Mouse (Mus musculus): ENCODE measurements around the gene Chid1. TPM values are rescaled to one million over a fixed set of nuclear protein-coding genes. Genes with fewer than 3 reads are reported as not detected.

The Chid1 gene
- polyA plus RNA-seq, 1 experiment from 2014 or later, result 39.2 TPM

DNA sequence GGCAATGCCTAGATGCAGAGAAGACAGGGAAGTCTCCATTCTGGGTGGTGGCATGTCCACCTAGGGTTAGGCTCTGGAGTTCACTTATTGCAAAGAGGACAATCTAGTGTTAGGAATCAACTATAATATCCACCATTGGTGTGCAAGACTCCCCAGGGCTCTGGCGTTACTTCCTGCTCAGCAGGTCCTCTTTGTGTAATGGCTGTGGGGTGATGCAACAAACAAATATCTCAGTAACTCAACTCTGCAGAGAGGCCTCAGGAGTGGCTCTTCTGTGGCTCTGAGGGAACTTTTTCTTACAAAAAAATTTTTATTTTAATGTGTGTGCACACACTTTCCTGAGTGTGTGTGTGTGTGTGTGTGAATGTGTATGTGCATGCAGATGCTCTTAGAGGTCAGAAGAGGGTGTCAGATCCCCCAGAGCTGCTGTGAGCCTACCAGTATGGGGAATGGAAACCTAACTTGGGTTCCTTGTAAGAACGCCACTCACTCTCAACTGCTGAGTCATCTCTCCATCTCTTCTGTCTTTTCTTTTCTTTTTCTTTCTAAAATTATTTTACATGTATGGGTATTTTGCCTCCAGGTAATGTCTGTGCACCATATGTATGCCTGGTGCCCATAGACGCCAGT, 9.9 kb upstream of the Chid1 start:
- no peak overlapping the region for H3K4me3 ChIP-seq (ENCODE audit: low read depth, low read length)
- DNase-seq (ENCODE audit: low spot score), result no peak
- 77% methylated on average over 3 of the region's 3 CpGs for WGBS
- no peaks in the 10 kb centered on the region for H3K27me3 ChIP-seq (replicated peaks; ENCODE audit: control insufficient read depth, insufficient read depth, low read length)
- no peak for ATAC-seq (replicated peaks; ENCODE audit: low FRiP score)
- no peak overlapping the region for H3K27ac ChIP-seq (ENCODE audit: low read depth, low read length)
- no peak overlapping the region for H3K4me2 ChIP-seq
- no peaks in the 10 kb centered on the region for H3K9me3 ChIP-seq (ENCODE audit: control insufficient read depth, low read length)
- H3K9ac ChIP-seq (ENCODE audit: low read depth, low read length), result no peak overlapping the region
- H3K36me3 ChIP-seq (ENCODE audit: control insufficient read depth, insufficient read depth, low read length), result no peaks in the 10 kb centered on the region
- no peaks in the 10 kb centered on the region for H3K4me1 ChIP-seq (replicated peaks; ENCODE audit: control insufficient read depth, insufficient read depth, low read length)

DNA sequence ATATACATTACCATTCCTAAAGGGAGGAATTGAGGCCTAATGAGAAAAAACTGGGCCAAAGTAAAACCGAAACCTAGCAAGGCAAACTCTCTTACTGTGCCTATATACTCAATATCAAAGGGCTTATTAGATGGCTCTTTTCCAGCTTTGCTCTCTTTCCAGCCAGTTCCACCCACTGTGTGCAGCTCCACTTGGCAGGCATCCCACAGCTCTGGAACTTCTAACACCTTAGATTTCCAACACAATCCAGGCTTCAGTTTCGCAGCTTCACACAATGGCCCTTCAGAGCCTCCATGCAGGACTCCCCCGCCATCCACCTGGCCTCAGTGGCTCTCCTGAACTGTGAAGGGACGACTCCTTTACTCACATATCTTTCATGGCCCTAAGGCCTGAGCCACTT, 5.0 kb upstream of the Chid1 start:
- Histone ChIP-seq H3K4me2 (no peak overlapping the region), H3K4me1 (replicated peaks; ENCODE audit: control insufficient read depth, insufficient read depth, low read length) (peaks cover 13% of the 10 kb centered on the region), H3K27ac (ENCODE audit: low read depth, low read length) (no peak overlapping the region), H3K9ac (ENCODE audit: low read depth, low read length) (no peak overlapping the region), H3K9me3 (ENCODE audit: control insufficient read depth, low read length) (no peaks in the 10 kb centered on the region), H3K36me3 (ENCODE audit: control insufficient read depth, insufficient read depth, low read length) (no peaks in the 10 kb centered on the region), H3K27me3 (replicated peaks; ENCODE audit: control insufficient read depth, insufficient read depth, low read length) (no peaks in the 10 kb centered on the region), H3K4me3 (ENCODE audit: low read depth, low read length) (no peak overlapping the region)
- ATAC-seq (replicated peaks; ENCODE audit: low FRiP score), result no peak
- WGBS, result 83% methylated on average over 4 of the region's 4 CpGs
- no peak for DNase-seq (ENCODE audit: low spot score)

DNA sequence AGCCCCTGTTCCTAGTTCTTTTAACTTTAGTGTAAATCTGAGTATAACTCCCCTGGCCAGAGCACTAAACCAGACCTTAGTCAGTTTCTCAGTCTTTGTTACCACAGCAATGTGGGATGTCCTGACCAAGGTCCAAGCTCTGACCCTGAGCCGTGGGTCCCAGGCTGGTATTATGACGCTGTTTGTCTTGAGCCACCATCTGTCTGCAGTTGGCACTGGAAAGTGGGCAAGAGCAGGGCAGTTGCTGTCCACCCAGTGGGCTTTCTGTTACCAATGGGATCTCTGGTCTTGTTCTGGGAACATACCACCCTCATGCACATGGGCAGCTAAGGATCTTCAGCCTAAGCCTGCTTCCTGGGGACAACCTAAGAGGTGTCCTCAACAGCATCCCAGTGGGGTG, 2.9 kb upstream of the Chid1 start:
- 81% methylated on average over 2 of the region's 2 CpGs for WGBS
- no peaks in the 10 kb centered on the region for H3K36me3 ChIP-seq (ENCODE audit: control insufficient read depth, insufficient read depth, low read length)
- H3K27ac ChIP-seq (ENCODE audit: low read depth, low read length), result no peak overlapping the region
- H3K4me2 ChIP-seq, result no peak overlapping the region
- no peak overlapping the region for H3K9ac ChIP-seq (ENCODE audit: low read depth, low read length)
- ATAC-seq (replicated peaks; ENCODE audit: low FRiP score) (no peak), DNase-seq (ENCODE audit: low spot score) (no peak)
- no peaks in the 10 kb centered on the region for H3K27me3 ChIP-seq (replicated peaks; ENCODE audit: control insufficient read depth, insufficient read depth, low read length)
- no peak overlapping the region for H3K4me3 ChIP-seq (ENCODE audit: low read depth, low read length)
- H3K4me1 ChIP-seq (replicated peaks; ENCODE audit: control insufficient read depth, insufficient read depth, low read length), result peaks cover 24% of the 10 kb centered on the region
- H3K9me3 ChIP-seq (ENCODE audit: control insufficient read depth, low read length), result no peaks in the 10 kb centered on the region

DNA sequence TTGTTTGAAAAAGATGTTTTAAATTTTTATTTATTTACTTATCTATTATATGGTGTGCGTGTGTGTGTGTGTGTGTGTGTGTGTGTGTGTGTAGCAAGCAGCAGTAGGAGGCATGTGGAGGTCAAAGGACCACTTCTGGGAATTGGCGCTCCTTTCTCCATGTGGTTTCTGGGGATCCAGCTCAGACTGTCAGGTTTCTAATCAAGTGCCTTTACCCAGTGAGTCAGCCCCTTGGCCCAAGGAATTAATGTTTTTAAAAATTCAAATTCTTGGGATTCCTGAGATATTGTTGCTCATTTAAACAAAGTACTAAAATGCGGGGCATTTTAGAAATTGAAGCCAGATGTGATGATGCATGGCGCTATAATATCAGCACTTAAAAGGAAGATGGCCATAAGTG, 2.0 kb upstream of the Chid1 start:
- Histone ChIP-seq H3K27me3 (replicated peaks; ENCODE audit: control insufficient read depth, insufficient read depth, low read length) (no peaks in the 10 kb centered on the region), H3K27ac (ENCODE audit: low read depth, low read length) (no peak overlapping the region), H3K36me3 (ENCODE audit: control insufficient read depth, insufficient read depth, low read length) (no peaks in the 10 kb centered on the region), H3K9me3 (ENCODE audit: control insufficient read depth, low read length) (no peaks in the 10 kb centered on the region), H3K9ac (ENCODE audit: low read depth, low read length) (no peak overlapping the region), H3K4me3 (ENCODE audit: low read depth, low read length) (no peak overlapping the region), H3K4me1 (replicated peaks; ENCODE audit: control insufficient read depth, insufficient read depth, low read length) (peaks cover 24% of the 10 kb centered on the region), H3K4me2 (no peak overlapping the region)
- ATAC-seq (replicated peaks; ENCODE audit: low FRiP score) (no peak), DNase-seq (ENCODE audit: low spot score) (no peak)
- 79% methylated on average over 4 of the region's 4 CpGs for WGBS

DNA sequence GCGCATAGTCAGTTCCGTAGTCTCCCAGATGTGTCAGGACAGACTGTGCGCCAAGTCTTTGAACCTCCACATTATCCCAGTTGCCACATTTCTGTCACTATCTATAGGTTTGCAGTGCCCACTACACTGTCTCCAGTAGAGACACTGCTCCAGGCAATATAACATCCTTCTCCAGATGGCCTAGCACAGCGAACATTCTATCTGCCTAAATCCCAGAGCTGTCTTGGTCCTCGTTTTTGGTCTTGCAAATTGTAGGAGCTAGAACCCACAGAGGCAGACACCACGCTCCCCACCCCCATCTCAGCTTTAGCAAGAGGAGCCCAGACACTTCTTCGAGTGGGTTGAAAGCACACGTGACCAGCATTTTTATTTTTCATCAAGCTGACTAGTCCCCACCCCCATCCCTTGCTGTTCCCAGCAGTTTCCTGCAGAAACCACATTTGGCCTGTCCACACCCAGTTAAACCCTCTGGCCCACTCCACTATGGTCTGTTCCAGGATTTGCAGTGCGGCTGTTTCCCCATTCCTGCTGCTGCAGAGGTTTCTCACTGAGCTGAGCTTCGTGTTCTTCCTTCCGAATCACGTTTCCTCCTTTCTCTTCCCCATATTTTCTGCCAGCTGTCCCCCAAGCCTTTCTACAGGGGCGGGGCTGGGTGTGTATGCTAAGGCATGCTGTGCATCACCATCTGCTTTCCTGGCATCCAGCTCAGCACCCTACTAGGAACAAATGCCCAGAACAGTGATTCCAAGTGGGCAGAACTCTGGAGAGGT, 840 bp upstream of the Chid1 start:
- peak overlapping the region; percentile 65 for H3K4me3 ChIP-seq (ENCODE audit: low read depth, low read length)
- H3K4me2 ChIP-seq, result peak overlapping the region; percentile 91
- no peak for DNase-seq (ENCODE audit: low spot score)
- peaks cover 24% of the 10 kb centered on the region for H3K4me1 ChIP-seq (replicated peaks; ENCODE audit: control insufficient read depth, insufficient read depth, low read length)
- ATAC-seq (replicated peaks; ENCODE audit: low FRiP score), result peak; percentile 59
- no peaks in the 10 kb centered on the region for H3K9me3 ChIP-seq (ENCODE audit: control insufficient read depth, low read length)
- no peaks in the 10 kb centered on the region for H3K27me3 ChIP-seq (replicated peaks; ENCODE audit: control insufficient read depth, insufficient read depth, low read length)
- H3K27ac ChIP-seq (ENCODE audit: low read depth, low read length), result peak overlapping the region; percentile 76
- peak overlapping the region; percentile 72 for H3K9ac ChIP-seq (ENCODE audit: low read depth, low read length)
- no peaks in the 10 kb centered on the region for H3K36me3 ChIP-seq (ENCODE audit: control insufficient read depth, insufficient read depth, low read length)
- WGBS, result 39% methylated on average over 13 of the region's 13 CpGs

DNA sequence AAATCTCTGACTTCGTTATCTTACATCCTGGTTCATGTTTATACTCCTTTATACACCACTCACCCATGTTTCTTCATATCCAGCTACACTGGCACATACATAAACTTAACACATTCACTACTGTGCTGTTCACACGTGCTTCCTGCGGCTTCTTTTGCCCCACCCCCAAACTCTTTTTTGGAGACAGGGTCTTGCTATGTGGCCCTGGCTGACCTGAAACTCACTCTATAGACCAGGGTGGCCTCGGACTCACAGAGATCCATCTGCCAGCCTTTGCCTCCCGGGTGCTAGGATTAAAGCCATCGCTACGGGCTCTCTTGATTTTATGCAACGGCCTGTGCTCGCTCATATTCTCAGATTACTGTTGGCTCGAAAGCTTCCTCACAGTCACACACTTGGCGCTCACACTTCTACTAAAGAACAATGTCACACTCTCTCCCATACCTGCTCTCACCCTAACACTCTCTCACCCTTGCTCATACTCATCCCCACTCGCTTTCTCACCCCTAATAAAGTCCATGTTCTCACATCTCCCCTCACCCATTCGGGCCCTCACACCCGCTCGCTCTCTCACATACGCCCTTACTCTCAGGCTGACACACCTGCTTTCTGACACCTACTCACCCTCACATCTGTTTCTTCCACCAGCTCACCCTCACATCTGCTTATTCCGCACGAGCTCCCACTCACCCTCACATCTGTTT, 653 bp downstream of the Chid1 start:
- peak overlapping the region; percentile 74 for H3K9ac ChIP-seq (ENCODE audit: low read depth, low read length)
- no peaks in the 10 kb centered on the region for H3K36me3 ChIP-seq (ENCODE audit: control insufficient read depth, insufficient read depth, low read length)
- H3K4me3 ChIP-seq (ENCODE audit: low read depth, low read length), result peak overlapping the region; percentile 65
- no peaks in the 10 kb centered on the region for H3K27me3 ChIP-seq (replicated peaks; ENCODE audit: control insufficient read depth, insufficient read depth, low read length)
- H3K4me1 ChIP-seq (replicated peaks; ENCODE audit: control insufficient read depth, insufficient read depth, low read length), result peaks cover 24% of the 10 kb centered on the region
- ATAC-seq (replicated peaks; ENCODE audit: low FRiP score) (peak; percentile 6; the same call in 1 of the 2 replicates), DNase-seq (ENCODE audit: low spot score) (no peak)
- H3K27ac ChIP-seq (ENCODE audit: low read depth, low read length), result peak overlapping the region; percentile 44
- 11% methylated on average over 18 of the region's 18 CpGs for WGBS
- H3K9me3 ChIP-seq (ENCODE audit: control insufficient read depth, low read length), result no peaks in the 10 kb centered on the region
- peak overlapping the region; percentile 91 for H3K4me2 ChIP-seq

DNA sequence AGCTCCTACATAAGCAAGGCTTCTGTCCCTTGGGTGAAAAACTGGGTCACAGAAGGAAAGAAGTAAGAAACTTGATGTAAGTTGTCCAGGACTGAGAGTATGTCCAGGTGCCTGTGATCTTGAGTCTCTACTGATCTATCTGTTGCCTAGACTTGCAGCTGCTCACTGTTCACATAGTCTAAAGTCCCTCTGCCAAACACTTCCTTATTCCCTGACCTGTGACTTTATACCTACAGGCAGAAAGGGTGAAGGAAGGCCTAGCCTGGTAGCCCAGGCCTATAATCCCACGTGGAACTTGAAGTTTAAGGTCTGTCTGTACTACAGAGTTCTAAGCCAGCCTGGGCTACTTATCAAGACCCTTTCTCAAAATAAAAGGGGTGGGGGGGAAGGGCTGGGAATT, 4.1 kb downstream of the Chid1 start:
- DNase-seq (ENCODE audit: low spot score), result no peak
- Histone ChIP-seq H3K4me1 (replicated peaks; ENCODE audit: control insufficient read depth, insufficient read depth, low read length) (peaks cover 17% of the 10 kb centered on the region), H3K4me3 (ENCODE audit: low read depth, low read length) (no peak overlapping the region), H3K27me3 (replicated peaks; ENCODE audit: control insufficient read depth, insufficient read depth, low read length) (no peaks in the 10 kb centered on the region), H3K9me3 (ENCODE audit: control insufficient read depth, low read length) (no peaks in the 10 kb centered on the region), H3K36me3 (ENCODE audit: control insufficient read depth, insufficient read depth, low read length) (peaks cover 2% of the 10 kb centered on the region; the same call in 1 of the 2 replicates), H3K4me2 (no peak overlapping the region), H3K9ac (ENCODE audit: low read depth, low read length) (no peak overlapping the region), H3K27ac (ENCODE audit: low read depth, low read length) (no peak overlapping the region)
- no peak for ATAC-seq (replicated peaks; ENCODE audit: low FRiP score)
- 65% methylated on average over 1 of the region's 1 CpGs for WGBS

DNA sequence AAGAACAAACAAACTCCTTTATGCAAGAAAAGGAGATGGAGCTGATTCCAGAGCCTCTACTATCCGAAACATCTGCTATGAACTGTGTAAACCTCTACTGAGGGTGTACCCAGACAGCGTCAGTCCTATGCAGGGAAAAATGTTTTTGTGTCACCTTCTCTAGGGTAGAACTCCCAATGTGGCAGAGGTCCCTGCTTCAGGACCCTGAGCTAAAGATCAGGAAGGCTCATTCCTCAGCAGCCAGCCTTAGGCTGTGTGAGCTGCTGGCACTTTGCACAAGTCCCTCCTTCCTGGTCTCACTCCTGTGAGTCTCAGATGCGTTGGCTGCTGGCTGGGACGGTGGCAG, 14.1 kb downstream of the Chid1 start:
- H3K4me3 ChIP-seq (ENCODE audit: low read depth, low read length), result no peak overlapping the region
- 87% methylated on average over 4 of the region's 4 CpGs for WGBS
- no peak overlapping the region for H3K9ac ChIP-seq (ENCODE audit: low read depth, low read length)
- H3K4me2 ChIP-seq, result no peak overlapping the region
- no peaks in the 10 kb centered on the region for H3K9me3 ChIP-seq (ENCODE audit: control insufficient read depth, low read length)
- H3K27ac ChIP-seq (ENCODE audit: low read depth, low read length), result no peak overlapping the region
- peaks cover 16% of the 10 kb centered on the region for H3K36me3 ChIP-seq (ENCODE audit: control insufficient read depth, insufficient read depth, low read length)
- ATAC-seq (replicated peaks; ENCODE audit: low FRiP score) (peak; percentile 30; the same call in 1 of the 2 replicates), DNase-seq (ENCODE audit: low spot score) (no peak)
- H3K27me3 ChIP-seq (replicated peaks; ENCODE audit: control insufficient read depth, insufficient read depth, low read length), result no peaks in the 10 kb centered on the region
- no peaks in the 10 kb centered on the region for H3K4me1 ChIP-seq (replicated peaks; ENCODE audit: control insufficient read depth, insufficient read depth, low read length)

Measured in liver, embryonic 11.5 days (tissue).